Mouse (Mus musculus) C2C12 (cell line): ENCODE measurements at regions not wholly inside any gene's neighbourhood (a gene's known extent, or its start where the extent isn't known, plus 50 kb on each side); places are given as distances from the start of the nearest gene placed in this dataset.
"Not testable (repeated sequence)": the region's sequence is repeated elsewhere in the genome, so short reads cannot be mapped to it uniquely, and the experiment has no call there.

ENCODE experiments used
- H3K27me3 ChIP-seq: one replicate; pipeline ENCODE4 v1.6.1; 2011; ENCODE audit not compliant: control insufficient read depth, insufficient read depth, insufficient read length
- H3K36me3 ChIP-seq: one replicate; pipeline ENCODE4 v1.6.1; 2011; ENCODE audit not compliant: control insufficient read depth, insufficient read depth
- H3K4me3 ChIP-seq: one replicate; pipeline ENCODE4 v1.5.1; 2011; ENCODE audit warnings: mild to moderate bottlenecking, control low read depth; ENCODE audit not compliant: poor library complexity, insufficient read depth, severe bottlenecking
- H3K79me2 ChIP-seq: one replicate; pipeline ENCODE4 v1.6.1; 2011; ENCODE audit not compliant: control insufficient read depth, insufficient read depth
- H3K79me3 ChIP-seq: one replicate; pipeline ENCODE4 v1.6.1; 2011; ENCODE audit warnings: low read depth, control low read depth
- H3ac ChIP-seq: one replicate; pipeline ENCODE3; 2011; ENCODE audit warnings: low read depth; ENCODE audit not compliant: control insufficient read depth, insufficient read length
- CEBPB ChIP-seq: IDR thresholded peaks from one replicate; pipeline ENCODE4 v1.6.1; 2011; ENCODE audit warnings: low read depth, mild to moderate bottlenecking, control low read depth, moderate library complexity
- CTCF ChIP-seq: IDR thresholded peaks from one replicate; pipeline ENCODE4 v1.5.1; 2011; ENCODE audit not compliant: control insufficient read depth, insufficient read depth, insufficient read length
- FOSL1 ChIP-seq: IDR thresholded peaks from one replicate; pipeline ENCODE4 v1.8.0; 2011; ENCODE audit warnings: mild to moderate bottlenecking, low read length; ENCODE audit not compliant: poor library complexity, insufficient read depth, severe bottlenecking
- MAX ChIP-seq: IDR thresholded peaks from one replicate; pipeline ENCODE4 v1.6.1; 2011; ENCODE audit warnings: mild to moderate bottlenecking, control low read depth
- MYOD1 ChIP-seq: IDR thresholded peaks from one replicate; pipeline ENCODE4 v1.6.1; 2011; ENCODE audit warnings: low read depth; ENCODE audit not compliant: control insufficient read depth, insufficient read length
- MYOG ChIP-seq: IDR thresholded peaks from one replicate; pipeline ENCODE4 v1.6.1; 2011; ENCODE audit not compliant: control insufficient read depth, insufficient read length; ENCODE audit errors: extremely low read depth
- USF1 ChIP-seq: IDR thresholded peaks from one replicate; pipeline ENCODE4 v1.6.1; 2011; ENCODE audit warnings: low read depth, mild to moderate bottlenecking, control low read depth, moderate library complexity

DNA sequence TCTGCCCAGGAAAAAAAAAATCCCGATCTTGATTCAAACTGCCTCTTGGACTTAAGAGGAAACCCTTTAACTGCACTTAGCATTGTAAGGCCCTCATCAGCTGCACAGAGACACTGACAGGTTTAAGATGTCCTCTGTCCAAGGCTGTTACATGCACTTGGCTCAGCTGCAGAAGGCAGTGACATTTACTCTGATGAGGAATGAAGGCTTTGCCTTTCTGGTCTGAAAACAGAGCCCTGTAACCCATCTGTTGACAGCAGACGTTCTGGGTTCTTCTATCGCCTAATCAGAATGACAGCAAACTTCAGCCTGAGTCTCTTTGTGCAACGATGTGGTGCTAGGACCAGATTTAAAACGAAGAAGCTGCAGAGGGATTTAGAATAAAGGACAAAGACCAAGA lies 246.9 kb upstream of the Ercc4 start:
- H3K79me3 ChIP-seq, result no peaks in the 10 kb centered on the region
- H3K4me3 ChIP-seq, result no peak overlapping the region
- TF ChIP-seq FOSL1, result no peak
- no peak for TF ChIP-seq CEBPB
- TF ChIP-seq MYOD1, result no peak
- TF ChIP-seq MAX, result no peak
- TF ChIP-seq MYOG, result no peak
- TF ChIP-seq USF1, result no peak
- no peak for TF ChIP-seq CTCF
- H3ac ChIP-seq, result no peak overlapping the region
- H3K27me3 ChIP-seq, result no peaks in the 10 kb centered on the region
- H3K36me3 ChIP-seq, result no peaks in the 10 kb centered on the region
- H3K79me2 ChIP-seq, result no peaks in the 10 kb centered on the region

DNA sequence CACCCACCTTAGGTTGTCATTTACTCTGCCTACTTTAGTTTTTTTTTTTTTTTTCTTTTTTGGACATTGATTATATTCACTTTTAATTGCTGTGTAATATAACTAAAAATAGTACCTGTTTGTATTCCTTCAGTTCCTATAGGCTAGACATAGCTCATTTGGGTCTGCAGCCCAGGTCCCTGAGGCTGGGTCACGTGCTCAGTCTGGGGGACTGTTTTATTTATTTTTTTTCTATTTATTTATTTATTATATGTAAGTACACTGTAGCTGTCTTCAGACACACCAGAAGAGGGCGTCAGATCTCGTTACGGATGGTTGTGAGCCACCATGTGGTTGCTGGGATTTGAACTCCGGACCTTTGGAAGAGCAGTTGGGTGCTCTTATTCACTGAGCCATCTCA lies 231.2 kb upstream of the Ercc4 start:
- not testable (repeated sequence) for H3ac ChIP-seq, H3K4me3 ChIP-seq, H3K27me3 ChIP-seq, H3K36me3 ChIP-seq, H3K79me3 ChIP-seq, H3K79me2 ChIP-seq

DNA sequence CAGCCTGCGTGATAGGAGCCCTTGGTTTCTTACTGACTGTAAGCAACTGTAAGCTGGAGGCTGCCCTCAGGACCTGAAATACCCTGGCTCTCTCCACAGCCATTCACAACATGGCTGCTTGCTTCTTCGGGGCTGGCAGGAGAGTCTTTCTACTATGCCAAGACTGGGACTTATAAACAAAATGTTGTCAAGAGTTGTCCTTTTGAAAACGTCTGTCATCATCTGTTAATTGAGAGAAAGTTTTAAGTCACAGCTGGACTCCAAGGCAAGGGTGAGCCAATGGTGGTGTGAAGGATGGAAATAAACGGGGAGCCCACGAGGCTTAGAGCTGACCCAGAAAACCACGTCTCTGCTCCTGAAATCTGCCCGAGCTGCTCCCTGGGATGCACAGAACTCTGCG lies 229.5 kb upstream of the Ercc4 start:
- H3K27me3 ChIP-seq, result no peaks in the 10 kb centered on the region
- no peaks in the 10 kb centered on the region for H3K79me3 ChIP-seq
- no peaks in the 10 kb centered on the region for H3K79me2 ChIP-seq
- TF ChIP-seq FOSL1 (no peak), MYOD1 (no peak), MYOG (no peak), CTCF (no peak), CEBPB (no peak), USF1 (no peak), MAX (no peak)
- H3K4me3 ChIP-seq, result no peak overlapping the region
- no peak overlapping the region for H3ac ChIP-seq
- H3K36me3 ChIP-seq, result no peaks in the 10 kb centered on the region

DNA sequence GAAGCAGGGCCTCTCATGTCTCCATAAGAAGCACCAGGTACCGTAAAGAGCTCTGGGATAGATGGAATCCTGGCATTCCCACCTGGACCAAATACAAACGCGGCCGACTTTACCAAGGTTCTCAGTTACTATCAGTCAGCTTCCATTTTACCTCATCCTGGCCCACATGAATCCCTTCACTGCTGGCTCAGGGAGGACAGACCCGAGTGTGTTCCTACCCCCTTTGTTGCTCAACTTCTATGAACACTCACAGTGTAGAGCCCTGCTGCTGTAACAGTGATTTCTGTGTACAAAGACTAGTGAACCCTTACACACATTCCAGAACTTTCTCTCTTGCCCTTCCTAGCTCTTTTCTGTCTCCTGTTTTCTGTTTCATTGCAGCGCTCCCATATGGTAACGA lies 229.0 kb upstream of the Ercc4 start:
- Histone ChIP-seq H3K79me2 (no peaks in the 10 kb centered on the region), H3K4me3 (no peak overlapping the region), H3K27me3 (no peaks in the 10 kb centered on the region), H3K36me3 (no peaks in the 10 kb centered on the region), H3ac (no peak overlapping the region), H3K79me3 (no peaks in the 10 kb centered on the region)
- no peak for TF ChIP-seq MYOG
- no peak for TF ChIP-seq CTCF
- TF ChIP-seq USF1, result no peak
- TF ChIP-seq FOSL1, result no peak
- TF ChIP-seq MAX, result no peak
- no peak for TF ChIP-seq CEBPB
- TF ChIP-seq MYOD1, result no peak

DNA sequence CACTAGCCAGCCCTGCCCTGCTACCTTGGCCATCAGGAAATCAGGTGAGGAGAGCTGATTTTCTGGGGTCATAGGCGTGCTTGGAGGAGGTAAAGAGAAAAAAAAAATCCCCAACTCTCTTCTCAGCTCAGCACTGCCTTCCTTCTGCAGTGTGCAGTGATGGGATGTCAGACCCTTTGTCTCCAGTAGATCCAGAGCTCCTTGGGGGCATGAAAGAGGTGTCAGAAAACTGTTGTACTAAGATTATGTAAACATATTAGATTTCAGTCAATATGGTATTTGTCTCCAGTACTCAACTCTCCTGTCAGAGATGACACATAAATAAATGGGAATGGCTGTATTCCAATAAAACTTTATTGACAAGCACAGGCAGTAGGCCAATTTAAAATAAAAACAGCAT lies 226.8 kb upstream of the Ercc4 start:
- no peak for TF ChIP-seq MYOG
- TF ChIP-seq CEBPB, result no peak
- TF ChIP-seq FOSL1, result no peak
- no peak for TF ChIP-seq USF1
- TF ChIP-seq MYOD1, result no peak
- TF ChIP-seq MAX, result no peak
- no peak for TF ChIP-seq CTCF
- Histone ChIP-seq H3K4me3 (no peak overlapping the region), H3K36me3 (no peaks in the 10 kb centered on the region), H3K27me3 (no peaks in the 10 kb centered on the region), H3K79me2 (no peaks in the 10 kb centered on the region), H3ac (no peak overlapping the region), H3K79me3 (no peaks in the 10 kb centered on the region)

DNA sequence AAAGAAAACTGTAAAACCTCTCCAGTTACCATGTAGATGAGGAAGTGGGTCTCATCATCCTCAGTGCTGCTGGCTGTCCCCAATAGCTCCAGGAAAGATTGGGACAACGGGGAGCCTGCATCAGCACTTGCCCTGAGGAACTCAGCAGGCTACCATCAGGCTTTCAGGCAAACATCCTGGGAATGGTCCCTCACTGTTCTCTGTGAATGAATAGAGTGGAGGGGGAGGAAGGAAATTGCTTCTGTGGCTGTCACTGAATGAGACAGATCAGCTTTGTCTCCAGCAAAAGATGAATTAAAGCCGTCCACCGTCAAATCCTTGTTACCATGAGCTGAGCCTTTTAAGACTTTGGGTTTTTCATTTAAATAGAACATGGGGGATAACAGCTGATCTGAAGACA lies 224.9 kb upstream of the Ercc4 start:
- Histone ChIP-seq H3K4me3 (no peak overlapping the region), H3K27me3 (no peaks in the 10 kb centered on the region), H3ac (no peak overlapping the region), H3K79me2 (no peaks in the 10 kb centered on the region), H3K79me3 (no peaks in the 10 kb centered on the region), H3K36me3 (no peaks in the 10 kb centered on the region)
- TF ChIP-seq MYOD1 (no peak), FOSL1 (no peak), MYOG (no peak), CEBPB (no peak), MAX (no peak), USF1 (no peak), CTCF (no peak)

DNA sequence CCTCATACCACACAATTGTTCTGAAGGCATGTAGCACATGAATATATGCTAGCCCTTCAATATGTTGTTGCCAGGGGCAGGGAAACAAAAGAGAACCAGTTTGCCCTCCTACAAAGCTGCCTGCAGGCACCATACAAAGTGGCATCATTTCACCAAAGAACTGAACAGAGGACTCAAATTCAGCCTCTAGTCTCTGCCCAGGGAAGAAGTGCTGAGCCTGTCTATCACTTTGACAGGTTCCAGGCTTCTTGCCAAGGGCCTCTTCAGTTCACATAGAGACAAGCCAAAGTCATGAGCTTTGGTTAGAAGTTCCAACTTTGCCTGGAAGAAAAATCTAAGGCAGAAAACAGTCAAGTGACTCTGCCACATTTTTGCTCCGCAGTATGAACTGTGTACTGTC lies 223.4 kb upstream of the Ercc4 start:
- no peak overlapping the region for H3ac ChIP-seq
- H3K79me3 ChIP-seq, result no peaks in the 10 kb centered on the region
- no peaks in the 10 kb centered on the region for H3K36me3 ChIP-seq
- no peak overlapping the region for H3K4me3 ChIP-seq
- no peaks in the 10 kb centered on the region for H3K79me2 ChIP-seq
- H3K27me3 ChIP-seq, result no peaks in the 10 kb centered on the region
- TF ChIP-seq MYOD1 (no peak), CEBPB (no peak), FOSL1 (no peak)
